Mouse (Mus musculus): ENCODE data around the gene Iqsec1. TPM values are rescaled to one million over a fixed set of nuclear protein-coding genes. Genes with fewer than 3 reads are reported as not detected.

Gene Iqsec1
- polyA plus RNA-seq, 1 experiment, result 124 TPM

DNA sequence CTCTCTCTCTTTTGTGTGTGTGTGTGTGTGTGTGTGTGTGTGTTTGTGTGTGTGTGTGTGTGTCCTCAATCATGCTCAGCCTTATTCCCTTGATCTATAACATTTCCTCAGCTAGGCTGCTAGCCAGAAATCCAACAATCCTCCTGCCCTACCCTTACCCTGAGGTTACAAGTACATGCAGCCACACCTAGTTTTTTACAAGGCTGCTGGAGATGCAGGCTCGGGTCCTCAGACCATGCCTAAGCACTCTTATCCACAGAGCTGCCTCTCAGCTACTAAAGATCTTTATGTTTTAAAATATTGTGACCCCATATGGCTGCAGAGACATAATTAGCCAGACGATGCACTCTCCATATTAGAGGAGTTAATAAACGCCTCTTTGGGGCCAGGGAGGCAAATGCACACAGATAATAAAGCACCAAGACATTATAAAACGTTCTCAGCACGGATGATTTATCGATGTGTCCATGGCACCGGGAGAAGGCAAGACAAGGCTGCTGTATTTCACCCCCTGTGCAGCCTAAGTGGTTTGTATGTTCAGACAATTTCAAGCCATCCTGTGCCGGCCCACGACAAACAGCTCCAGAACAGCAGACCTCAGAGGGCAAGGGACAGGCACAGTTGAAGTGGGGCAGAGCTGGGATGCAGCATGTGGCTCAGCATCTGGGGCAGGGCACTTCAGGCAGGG lies 67.1 kb downstream of the Iqsec1 start:
- Histone ChIP-seq H3K4me1 (replicated peaks; ENCODE audit: control insufficient read depth, insufficient read depth, low read length) (no peaks in the 10 kb centered on the region; the same call in 1 of the 2 replicates), H3K36me3 (ENCODE audit: control insufficient read depth, insufficient read depth, low read length) (no peaks in the 10 kb centered on the region), H3K4me3 (ENCODE audit: control insufficient read depth, insufficient read depth, low read length) (no peak overlapping the region), H3K27me3 (ENCODE audit: control insufficient read depth, insufficient read depth, low read length) (no peaks in the 10 kb centered on the region), H3K27ac (ENCODE audit: control insufficient read depth, insufficient read depth, low read length) (no peak overlapping the region)
- 89% methylated on average over 9 of the region's 9 CpGs for WGBS
- TF ChIP-seq CTCF (IDR thresholded peaks at IDR 0.05; ENCODE audit: borderline replicate concordance, control insufficient read depth, extremely low read depth, insufficient read depth, low read length, poor library complexity) (no peak), POLR2A (IDR thresholded peaks at IDR 0.05; ENCODE audit: control insufficient read depth, extremely low read depth, insufficient read depth, low read length, poor library complexity) (no peak)
- no peak for DNase-seq

DNA sequence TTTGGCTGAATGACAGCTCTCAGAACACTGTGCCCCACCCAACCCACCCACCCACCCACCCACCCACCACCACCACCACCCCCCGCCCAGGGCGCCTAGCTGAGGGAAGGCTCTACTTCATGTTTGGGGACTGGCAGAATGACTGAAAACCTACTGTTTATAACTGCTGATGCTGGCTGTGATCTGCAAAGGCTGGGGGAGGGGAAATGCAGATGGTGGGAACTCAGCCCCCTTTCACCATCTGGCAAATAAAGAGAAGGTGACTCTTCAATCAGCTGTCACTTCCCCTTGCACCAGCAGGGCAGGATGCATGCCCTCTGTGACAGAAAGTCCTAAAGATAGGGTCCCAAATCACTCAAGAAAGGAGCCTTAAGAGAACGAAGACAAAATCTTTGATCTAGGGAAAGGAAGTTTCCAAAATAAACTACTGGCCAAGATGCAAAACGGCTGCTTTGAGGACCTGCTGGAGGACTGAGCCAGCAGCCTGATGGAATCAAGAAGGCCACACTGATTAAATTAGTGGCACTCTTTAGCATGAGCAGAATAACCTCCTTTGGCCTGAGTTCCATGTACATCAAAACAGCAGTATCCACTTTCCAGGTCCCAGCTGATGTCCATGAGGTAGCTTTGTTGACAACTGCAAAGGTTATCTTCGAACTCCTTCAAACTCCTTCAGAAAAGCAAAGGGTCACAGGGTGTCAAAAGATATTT lies 67.8 kb downstream of the Iqsec1 start:
- TF ChIP-seq CTCF (IDR thresholded peaks at IDR 0.05; ENCODE audit: borderline replicate concordance, control insufficient read depth, extremely low read depth, insufficient read depth, low read length, poor library complexity) (no peak), POLR2A (IDR thresholded peaks at IDR 0.05; ENCODE audit: control insufficient read depth, extremely low read depth, insufficient read depth, low read length, poor library complexity) (no peak)
- Histone ChIP-seq H3K4me1 (replicated peaks; ENCODE audit: control insufficient read depth, insufficient read depth, low read length) (no peaks in the 10 kb centered on the region; the same call in 1 of the 2 replicates), H3K27ac (ENCODE audit: control insufficient read depth, insufficient read depth, low read length) (no peak overlapping the region), H3K4me3 (ENCODE audit: control insufficient read depth, insufficient read depth, low read length) (no peak overlapping the region), H3K27me3 (ENCODE audit: control insufficient read depth, insufficient read depth, low read length) (no peaks in the 10 kb centered on the region), H3K36me3 (ENCODE audit: control insufficient read depth, insufficient read depth, low read length) (no peaks in the 10 kb centered on the region)
- WGBS, result 55% methylated on average over 5 of the region's 5 CpGs
- no peak for DNase-seq

DNA sequence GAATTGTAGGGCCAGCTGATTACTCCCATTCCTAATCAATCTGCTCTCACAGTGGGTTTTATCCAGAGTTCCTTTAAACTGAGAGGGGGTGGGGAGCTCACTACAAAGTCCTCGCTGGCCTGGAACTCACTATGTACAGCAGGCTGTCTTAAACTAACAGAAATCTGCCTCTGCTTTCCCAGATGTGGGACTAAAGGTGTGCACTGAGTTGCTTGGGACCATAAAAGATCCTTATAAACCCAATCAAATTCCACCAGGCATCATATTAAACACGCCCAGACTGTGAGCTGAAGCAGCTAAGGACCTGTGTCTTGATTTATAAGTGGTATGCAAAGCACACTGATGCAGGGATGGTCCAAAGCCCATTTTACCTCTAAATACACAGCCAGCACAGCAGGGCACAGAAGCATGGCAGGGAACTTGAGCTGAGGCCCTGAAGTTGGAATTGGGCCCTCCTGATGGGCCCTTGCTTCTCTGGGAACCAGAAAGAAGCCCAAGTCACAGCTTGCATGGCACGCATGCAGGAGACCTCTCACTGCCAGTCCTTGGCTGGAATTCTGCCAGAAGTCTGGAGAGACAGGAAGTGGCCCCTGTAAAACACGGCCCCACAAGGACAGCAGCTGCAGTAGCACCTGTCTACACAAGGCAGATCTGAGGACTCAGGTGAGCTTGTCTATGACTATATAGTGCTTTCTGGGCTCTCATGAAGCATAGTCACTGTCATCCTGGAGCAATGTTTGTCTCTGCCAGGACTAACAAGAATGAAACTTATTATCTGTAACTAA lies 68.7 kb downstream of the Iqsec1 start:
- H3K27me3 ChIP-seq (ENCODE audit: control insufficient read depth, insufficient read depth, low read length), result no peaks in the 10 kb centered on the region
- WGBS, result 55% methylated on average over 4 of the region's 4 CpGs
- H3K4me3 ChIP-seq (ENCODE audit: control insufficient read depth, insufficient read depth, low read length), result no peak overlapping the region
- H3K27ac ChIP-seq (ENCODE audit: control insufficient read depth, insufficient read depth, low read length), result no peak overlapping the region
- no peaks in the 10 kb centered on the region for H3K36me3 ChIP-seq (ENCODE audit: control insufficient read depth, insufficient read depth, low read length)
- no peak for DNase-seq
- no peak for TF ChIP-seq POLR2A (IDR thresholded peaks at IDR 0.05; ENCODE audit: control insufficient read depth, extremely low read depth, insufficient read depth, low read length, poor library complexity)
- TF ChIP-seq CTCF (IDR thresholded peaks at IDR 0.05; ENCODE audit: borderline replicate concordance, control insufficient read depth, extremely low read depth, insufficient read depth, low read length, poor library complexity), result no peak
- H3K4me1 ChIP-seq (replicated peaks; ENCODE audit: control insufficient read depth, insufficient read depth, low read length), result no peaks in the 10 kb centered on the region; the same call in 1 of the 2 replicates

DNA sequence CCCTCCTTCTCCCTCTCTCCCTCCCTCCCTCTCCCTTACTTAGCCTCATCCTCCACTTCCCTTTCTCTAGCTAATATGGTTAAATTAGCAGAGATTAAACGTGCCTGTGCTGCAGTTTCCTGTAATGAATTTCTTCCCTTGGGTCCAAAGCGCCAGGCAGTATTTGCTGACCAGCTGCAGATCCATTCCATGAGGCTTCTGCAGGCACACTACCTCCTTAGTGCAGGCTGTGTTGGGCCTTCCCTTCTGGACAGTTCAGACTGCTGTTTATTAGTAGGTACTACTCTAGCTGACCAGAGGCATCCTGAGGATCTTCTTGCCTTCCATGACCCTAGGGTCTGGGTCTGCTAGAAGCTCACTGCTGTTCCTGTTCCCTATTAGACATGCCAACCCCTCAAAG lies 72.9 kb downstream of the Iqsec1 start:
- no peaks in the 10 kb centered on the region for H3K27me3 ChIP-seq (ENCODE audit: control insufficient read depth, insufficient read depth, low read length)
- 41% methylated on average over 2 of the region's 2 CpGs for WGBS
- no peak for TF ChIP-seq POLR2A (IDR thresholded peaks at IDR 0.05; ENCODE audit: control insufficient read depth, extremely low read depth, insufficient read depth, low read length, poor library complexity)
- no peak for TF ChIP-seq CTCF (IDR thresholded peaks at IDR 0.05; ENCODE audit: borderline replicate concordance, control insufficient read depth, extremely low read depth, insufficient read depth, low read length, poor library complexity)

DNA sequence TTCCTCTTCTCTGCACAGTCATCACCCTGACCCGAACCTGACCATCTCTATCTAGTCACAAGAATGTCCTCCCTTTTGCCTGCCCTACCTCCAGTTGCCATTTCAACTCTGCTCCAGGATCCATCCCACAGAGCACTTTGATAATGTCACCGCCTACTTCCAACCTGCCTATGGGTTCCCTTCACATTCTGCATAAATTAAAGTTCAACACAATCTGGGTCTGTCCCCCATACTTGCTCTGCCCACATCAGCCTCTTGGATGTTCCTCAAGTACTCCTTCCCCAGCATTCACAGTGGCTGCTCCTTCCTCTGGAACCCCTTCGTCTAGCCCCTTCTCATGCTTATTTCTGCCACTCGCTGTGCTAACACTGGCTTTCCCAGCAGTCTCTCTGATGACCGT lies 74.7 kb downstream of the Iqsec1 start:
- H3K36me3 ChIP-seq (ENCODE audit: control insufficient read depth, insufficient read depth, low read length), result no peaks in the 10 kb centered on the region
- H3K4me3 ChIP-seq (ENCODE audit: control insufficient read depth, insufficient read depth, low read length), result no peak overlapping the region
- WGBS, result 90% methylated on average over 5 of the region's 5 CpGs
- H3K27me3 ChIP-seq (ENCODE audit: control insufficient read depth, insufficient read depth, low read length), result no peaks in the 10 kb centered on the region
- H3K4me1 ChIP-seq (replicated peaks; ENCODE audit: control insufficient read depth, insufficient read depth, low read length), result no peaks in the 10 kb centered on the region
- DNase-seq, result no peak
- no peak overlapping the region for H3K27ac ChIP-seq (ENCODE audit: control insufficient read depth, insufficient read depth, low read length)
- TF ChIP-seq CTCF (IDR thresholded peaks at IDR 0.05; ENCODE audit: borderline replicate concordance, control insufficient read depth, extremely low read depth, insufficient read depth, low read length, poor library complexity) (no peak), POLR2A (IDR thresholded peaks at IDR 0.05; ENCODE audit: control insufficient read depth, extremely low read depth, insufficient read depth, low read length, poor library complexity) (no peak)

More for the DNA sequence above, 72.9 kb downstream of the Iqsec1 start:
- no peak overlapping the region for H3K27ac ChIP-seq (ENCODE audit: control insufficient read depth, insufficient read depth, low read length)
- H3K4me1 ChIP-seq (replicated peaks; ENCODE audit: control insufficient read depth, insufficient read depth, low read length), result no peaks in the 10 kb centered on the region; the same call in 1 of the 2 replicates
- H3K36me3 ChIP-seq (ENCODE audit: control insufficient read depth, insufficient read depth, low read length), result no peaks in the 10 kb centered on the region
- no peak for DNase-seq
- no peak overlapping the region for H3K4me3 ChIP-seq (ENCODE audit: control insufficient read depth, insufficient read depth, low read length)

DNA sequence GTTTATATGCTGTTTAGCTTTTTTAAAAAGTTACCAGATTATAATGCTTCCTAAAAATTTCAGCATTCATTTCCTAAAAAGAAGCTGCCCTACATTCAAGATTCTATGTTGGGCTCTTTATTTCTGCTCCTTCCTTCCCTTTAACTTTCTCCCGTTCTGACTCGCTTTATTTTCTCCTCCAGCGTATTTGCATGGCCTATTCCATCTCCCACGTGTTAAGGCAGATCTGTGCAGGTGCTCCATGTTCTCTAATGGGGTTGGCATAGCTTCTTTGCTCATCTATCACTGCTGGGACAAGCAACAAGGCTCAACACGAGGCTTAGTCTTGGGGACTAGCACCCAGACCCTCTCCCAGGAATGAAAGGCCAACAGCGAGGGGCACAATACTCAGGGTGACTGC lies 75.7 kb downstream of the Iqsec1 start:
- no peaks in the 10 kb centered on the region for H3K27me3 ChIP-seq (ENCODE audit: control insufficient read depth, insufficient read depth, low read length)
- no peak for TF ChIP-seq POLR2A (IDR thresholded peaks at IDR 0.05; ENCODE audit: control insufficient read depth, extremely low read depth, insufficient read depth, low read length, poor library complexity)
- no peak for TF ChIP-seq CTCF (IDR thresholded peaks at IDR 0.05; ENCODE audit: borderline replicate concordance, control insufficient read depth, extremely low read depth, insufficient read depth, low read length, poor library complexity)
- H3K4me3 ChIP-seq (ENCODE audit: control insufficient read depth, insufficient read depth, low read length), result no peak overlapping the region
- H3K36me3 ChIP-seq (ENCODE audit: control insufficient read depth, insufficient read depth, low read length), result no peaks in the 10 kb centered on the region
- WGBS, result 76% methylated on average over 6 of the region's 6 CpGs
- no peak for DNase-seq
- no peaks in the 10 kb centered on the region for H3K4me1 ChIP-seq (replicated peaks; ENCODE audit: control insufficient read depth, insufficient read depth, low read length)
- H3K27ac ChIP-seq (ENCODE audit: control insufficient read depth, insufficient read depth, low read length), result no peak overlapping the region
